Mouse (Mus musculus): ENCODE measurements around the gene Alox12b. TPM values are rescaled to one million over a fixed set of nuclear protein-coding genes. Genes with fewer than 3 reads are reported as not detected.

Alox12b gene
- polyA plus RNA-seq, 1 experiment: 0.59 TPM

- H3K27me3 ChIP-seq (ENCODE audit: control insufficient read depth, insufficient read depth, low read length): no peaks in the 10 kb centered on the region
- H3K4me3 ChIP-seq (replicated peaks; ENCODE audit: insufficient read depth, low read depth, low read length): peak overlapping the region; percentile 84
- DNase-seq: peak; percentile 39 to 59
- no peaks in the 10 kb centered on the region for H3K4me1 ChIP-seq (ENCODE audit: control insufficient read depth, insufficient read depth, low read length)
- no peak overlapping the region for H3K27ac ChIP-seq (ENCODE audit: insufficient read depth, low read length)
- 9% methylated on average over 33 of the region's 33 CpGs for WGBS
- no peak for TF ChIP-seq CTCF (IDR thresholded peaks at IDR 0.05; ENCODE audit: borderline replicate concordance, insufficient read depth, low read depth, low read length)
- no peak for TF ChIP-seq POLR2A (IDR thresholded peaks at IDR 0.05; ENCODE audit: borderline replicate concordance, insufficient read depth, low read length)
Measured at GRCm38 (mm10) chr11:69121001-69121740, 35.6 kb upstream of the Alox12b start.

- WGBS: under 1% methylated on average over 25 of the region's 32 CpGs
- Histone ChIP-seq H3K27ac (ENCODE audit: insufficient read depth, low read length) (no peak overlapping the region), H3K4me1 (ENCODE audit: control insufficient read depth, insufficient read depth, low read length) (no peaks in the 10 kb centered on the region), H3K27me3 (ENCODE audit: control insufficient read depth, insufficient read depth, low read length) (no peaks in the 10 kb centered on the region), H3K4me3 (replicated peaks; ENCODE audit: insufficient read depth, low read depth, low read length) (peak overlapping the region; percentile 84)
- no peak for TF ChIP-seq POLR2A (IDR thresholded peaks at IDR 0.05; ENCODE audit: borderline replicate concordance, insufficient read depth, low read length)
- no peak for TF ChIP-seq CTCF (IDR thresholded peaks at IDR 0.05; ENCODE audit: borderline replicate concordance, insufficient read depth, low read depth, low read length)
- DNase-seq: peak; percentile 36 to 53
Measured at GRCm38 (mm10) chr11:69121741-69122335, 35.0 kb upstream of the Alox12b start.

- H3K27ac ChIP-seq (ENCODE audit: insufficient read depth, low read length): no peak within 1 kb of the TSS
- TF ChIP-seq CTCF (IDR thresholded peaks at IDR 0.05; ENCODE audit: borderline replicate concordance, insufficient read depth, low read depth, low read length) (peak; percentile 45; the same call in 1 of the 2 replicates), POLR2A (IDR thresholded peaks at IDR 0.05; ENCODE audit: borderline replicate concordance, insufficient read depth, low read length) (no peak)
- no peaks in the 10 kb centered on the region for H3K27me3 ChIP-seq (ENCODE audit: control insufficient read depth, insufficient read depth, low read length)
- peak within 1 kb of the TSS; percentile 84 for H3K4me3 ChIP-seq (replicated peaks; ENCODE audit: insufficient read depth, low read depth, low read length)
- H3K4me1 ChIP-seq (ENCODE audit: control insufficient read depth, insufficient read depth, low read length): no peaks in the 10 kb centered on the region
- WGBS: under 1% methylated on average over 63 of the region's 66 CpGs
- DNase-seq: peak; percentile 84 to 87
Measured at GRCm38 (mm10) chr11:69122336-69122951, 34.3 kb upstream of the Alox12b start, which contains the start of gene 9130213A22Rik. Gene 9130213A22Rik, minus strand, starts transcription at chr11:69122589.

GRCm38 (mm10) chr11:69123056-69123692, 33.6 kb upstream of the Alox12b start:
- Histone ChIP-seq H3K4me1 (ENCODE audit: control insufficient read depth, insufficient read depth, low read length) (no peaks in the 10 kb centered on the region), H3K27me3 (ENCODE audit: control insufficient read depth, insufficient read depth, low read length) (no peaks in the 10 kb centered on the region), H3K4me3 (replicated peaks; ENCODE audit: insufficient read depth, low read depth, low read length) (peak overlapping the region; percentile 84), H3K27ac (ENCODE audit: insufficient read depth, low read length) (no peak overlapping the region)
- DNase-seq: peak; percentile 90
- TF ChIP-seq POLR2A (IDR thresholded peaks at IDR 0.05; ENCODE audit: borderline replicate concordance, insufficient read depth, low read length): no peak
- no peak; the same call in 1 of the 2 replicates for TF ChIP-seq CTCF (IDR thresholded peaks at IDR 0.05; ENCODE audit: borderline replicate concordance, insufficient read depth, low read depth, low read length)
- WGBS: under 1% methylated on average over 29 of the region's 29 CpGs

- DNase-seq: peak; percentile 86 to 93
- no peaks in the 10 kb centered on the region for H3K4me1 ChIP-seq (ENCODE audit: control insufficient read depth, insufficient read depth, low read length)
- WGBS: under 1% methylated on average over 31 of the region's 31 CpGs
Measured at GRCm38 (mm10) chr11:69123693-69124497, 32.9 kb upstream of the Alox12b start.

GRCm38 (mm10) chr11:69124498-69124847, 32.3 kb upstream of the Alox12b start:
- Histone ChIP-seq H3K27ac (ENCODE audit: insufficient read depth, low read length) (no peak overlapping the region), H3K4me1 (ENCODE audit: control insufficient read depth, insufficient read depth, low read length) (no peaks in the 10 kb centered on the region), H3K4me3 (replicated peaks; ENCODE audit: insufficient read depth, low read depth, low read length) (peak overlapping the region; percentile 23), H3K27me3 (ENCODE audit: control insufficient read depth, insufficient read depth, low read length) (no peaks in the 10 kb centered on the region)
- under 1% methylated on average over 3 of the region's 3 CpGs for WGBS
- DNase-seq: peak; percentile 67 to 76
- no peak for TF ChIP-seq POLR2A (IDR thresholded peaks at IDR 0.05; ENCODE audit: borderline replicate concordance, insufficient read depth, low read length)
- no peak for TF ChIP-seq CTCF (IDR thresholded peaks at IDR 0.05; ENCODE audit: borderline replicate concordance, insufficient read depth, low read depth, low read length)

More at GRCm38 (mm10) chr11:69123693-69124497, 32.9 kb upstream of the Alox12b start:
- no peaks in the 10 kb centered on the region for H3K27me3 ChIP-seq (ENCODE audit: control insufficient read depth, insufficient read depth, low read length)
- TF ChIP-seq POLR2A (IDR thresholded peaks at IDR 0.05; ENCODE audit: borderline replicate concordance, insufficient read depth, low read length) (no peak), CTCF (IDR thresholded peaks at IDR 0.05; ENCODE audit: borderline replicate concordance, insufficient read depth, low read depth, low read length) (no peak)
- H3K4me3 ChIP-seq (replicated peaks; ENCODE audit: insufficient read depth, low read depth, low read length): peak overlapping the region; percentile 84
- peak overlapping the region; percentile 75 for H3K27ac ChIP-seq (ENCODE audit: insufficient read depth, low read length)

Measured in cerebellum, adult 2 months (tissue).